Mouse (Mus musculus) G1E (cell line): ENCODE results near the gene Cfap69.

ENCODE experiments used
- CTCF ChIP-seq: IDR thresholded peaks from 2 replicates; pipeline ENCODE4 v1.5.1; 2012; ENCODE audit warnings: low read depth, low read length, inconsistent platforms, mixed read lengths
- GATA1 ChIP-seq: IDR thresholded peaks from 2 replicates; pipeline ENCODE4 v1.6.1; 2012; ENCODE audit warnings: borderline replicate concordance, low read length, inconsistent platforms, mixed read lengths
- POLR2AphosphoS5 ChIP-seq: IDR thresholded peaks from 2 replicates; pipeline ENCODE4 v1.6.1; 2012; ENCODE audit warnings: low read depth, low read length, inconsistent platforms; ENCODE audit not compliant: insufficient replicate concordance

DNA sequence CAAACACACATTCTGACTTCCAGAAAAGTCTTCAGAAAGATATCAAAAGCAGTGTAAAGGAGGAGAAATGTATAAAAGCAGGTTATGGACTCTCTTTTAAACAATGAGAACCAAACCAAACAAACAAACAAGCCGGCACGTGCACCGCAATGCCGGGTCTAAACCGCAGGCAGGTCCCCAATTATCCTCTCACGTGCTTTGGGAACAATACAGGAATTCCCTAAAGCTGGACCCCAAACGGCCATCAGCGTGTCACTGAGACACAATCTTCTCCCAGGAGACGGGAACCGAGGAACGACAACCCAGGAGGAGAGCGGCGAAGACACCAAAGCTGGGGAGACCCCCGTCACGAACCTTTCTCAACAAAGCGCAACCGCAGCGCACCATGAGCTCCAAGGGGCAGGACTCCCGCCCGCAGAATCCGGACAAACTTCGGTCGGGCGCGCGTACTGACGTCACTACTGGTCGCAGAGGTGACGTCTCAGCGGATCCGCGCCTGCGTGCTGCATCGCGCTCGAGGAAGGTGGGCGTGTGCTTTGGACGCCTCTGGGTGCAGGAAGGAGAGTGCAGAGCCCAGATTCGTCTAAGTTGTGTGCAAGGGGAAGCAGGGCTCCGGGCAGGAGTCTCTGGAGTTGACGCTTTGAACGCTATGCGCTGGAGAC, 104.8 kb downstream of the Cfap69 start, which contains the start of gene Gtpbp10:
- TF ChIP-seq CTCF (no peak), GATA1 (no peak), POLR2AphosphoS5 (no peak)
